Mouse (Mus musculus): Measurements from ENCODE around the gene Slc22a29.
"Not testable (repeated sequence)": the region's sequence is repeated elsewhere in the genome, so short reads cannot be mapped to it uniquely, and the experiment has no call there.

Gene Slc22a29

GRCm38 (mm10) chr19:8218800-8219199, at the start of gene Slc22a29:
Slc22a29 (minus strand) TSS chr19:8218900.
- no peak for DNase-seq

GRCm38 (mm10) chr19:8265324-8265723, 46.6 kb upstream of the Slc22a29 start:
- DNase-seq: no peak

GRCm38 (mm10) chr19:8252705-8253037, 34.0 kb upstream of the Slc22a29 start:
- DNase-seq: peak in 1 of 2 experiments; percentile 1

GRCm38 (mm10) chr19:8251896-8252704, 33.4 kb upstream of the Slc22a29 start:
- peak; percentile 45 to 60 for DNase-seq

GRCm38 (mm10) chr19:8228916-8229315, 10.2 kb upstream of the Slc22a29 start:
- no peak for DNase-seq

GRCm38 (mm10) chr19:8148787-8149523, 69.7 kb downstream of the Slc22a29 start:
- no peak for DNase-seq

- not testable (repeated sequence) for DNase-seq
These were observed 76.0 kb downstream of the Slc22a29 start for GRCm38 (mm10) chr19:8142716-8143115.

GRCm38 (mm10) chr19:8134127-8134841, 84.4 kb downstream of the Slc22a29 start:
- not testable (repeated sequence) for DNase-seq

- DNase-seq: not testable (repeated sequence)
These were observed 86.8 kb downstream of the Slc22a29 start, which contains the start of gene Slc22a28 for GRCm38 (mm10) chr19:8131881-8132280. Slc22a28 (minus strand) TSS chr19:8131982.

All from cerebellum, postnatal 25 days (tissue).